Mouse (Mus musculus) spleen, adult 12 weeks (tissue): Measurements from ENCODE around the gene Ppp4c.
"Not testable (repeated sequence)": the region's sequence is repeated elsewhere in the genome, so short reads cannot be mapped to it uniquely, and the experiment has no call there.

Experiments
- DNase-seq: peaks from one replicate; pipeline ENCODE4 v3.0.0; 2022; ENCODE audit warnings: low spot score

Gene Ppp4c

DNA sequence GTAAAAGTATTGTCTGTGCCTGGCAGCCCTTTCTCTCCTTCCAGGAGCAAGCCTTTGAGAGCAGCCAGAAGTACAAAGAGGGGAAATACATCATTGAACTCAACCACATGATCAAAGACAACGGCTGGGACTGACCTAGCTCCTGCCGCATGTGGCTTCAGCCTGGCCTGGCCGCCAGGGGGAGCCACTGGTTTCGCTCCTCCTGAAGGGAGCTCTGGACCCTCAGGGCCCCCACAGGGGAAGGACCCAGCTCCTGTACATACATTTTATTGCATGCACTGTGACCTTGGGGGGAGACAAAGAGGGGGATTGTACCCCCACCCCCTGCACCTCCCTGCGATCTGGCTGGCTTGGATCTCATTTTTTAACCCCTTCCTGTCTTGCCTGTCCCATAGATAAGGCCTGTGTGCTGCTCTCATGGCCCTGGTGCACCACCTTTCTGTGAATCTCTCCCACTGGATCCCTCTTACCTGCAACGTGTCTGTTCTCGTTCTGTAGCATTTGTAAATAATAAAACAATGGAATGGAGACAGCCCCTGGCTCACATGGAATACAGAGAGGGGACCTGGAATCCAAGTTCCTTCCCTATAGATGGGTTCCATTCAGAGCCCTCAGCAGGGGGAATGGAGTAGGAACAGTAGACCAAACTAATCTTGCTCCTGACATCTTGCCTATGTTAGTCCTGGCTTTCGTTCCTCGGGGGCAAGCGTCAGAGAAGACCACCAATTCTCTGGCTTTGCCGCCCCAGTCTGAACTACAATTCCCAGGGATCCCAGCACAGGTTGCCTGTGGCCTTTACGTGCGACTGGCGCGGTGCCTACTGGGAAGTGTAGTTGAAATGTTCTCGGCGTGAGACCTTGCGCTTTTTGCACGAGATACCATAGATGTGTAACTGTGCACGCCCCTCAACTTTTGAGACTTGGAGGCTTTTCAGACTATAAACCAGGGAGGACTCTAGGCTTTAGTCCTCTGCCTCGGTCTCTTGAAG lies 12.0 kb downstream of the Ppp4c start:
- DNase-seq = peak; percentile 79

DNA sequence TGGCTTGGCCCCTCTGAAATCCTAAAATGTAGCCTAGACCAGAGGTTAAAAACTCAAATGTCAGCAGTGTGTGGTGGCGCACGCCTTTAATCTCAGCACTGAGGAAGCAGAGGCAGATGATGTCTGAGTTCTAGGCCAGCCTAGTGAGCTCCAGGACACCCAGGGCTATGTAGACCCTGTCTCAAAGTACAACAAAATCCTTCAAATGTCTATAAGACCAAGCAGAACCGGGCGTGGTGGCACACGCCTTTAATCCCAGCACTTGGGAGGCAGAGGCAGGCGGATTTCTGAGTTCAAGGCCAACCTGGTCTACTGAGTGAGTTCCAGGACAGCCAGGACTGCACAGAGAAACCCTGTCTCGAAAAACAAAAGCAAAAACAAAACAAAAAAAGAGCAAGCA lies 13.2 kb downstream of the Ppp4c start:
- DNase-seq = not testable (repeated sequence)

DNA sequence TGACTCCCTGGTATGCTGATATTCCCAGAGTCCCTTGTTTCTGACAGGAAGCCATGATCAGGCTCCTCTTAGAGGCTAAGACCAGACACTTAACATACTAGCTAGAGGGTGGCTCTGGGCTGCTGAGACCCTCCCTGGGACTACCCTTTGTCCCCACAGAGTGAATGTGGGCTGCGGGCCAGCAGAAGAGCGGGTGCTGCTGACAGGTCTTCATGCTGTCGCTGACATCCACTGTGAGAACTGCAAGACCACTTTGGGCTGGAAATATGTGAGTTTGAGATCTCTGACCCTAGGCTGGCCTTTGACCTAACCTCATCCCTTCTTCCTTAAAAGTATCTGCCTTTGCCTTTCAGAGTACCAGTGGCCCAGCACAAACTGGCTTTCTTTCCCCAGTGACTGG lies 14.1 kb downstream of the Ppp4c start:
- no peak for DNase-seq

DNA sequence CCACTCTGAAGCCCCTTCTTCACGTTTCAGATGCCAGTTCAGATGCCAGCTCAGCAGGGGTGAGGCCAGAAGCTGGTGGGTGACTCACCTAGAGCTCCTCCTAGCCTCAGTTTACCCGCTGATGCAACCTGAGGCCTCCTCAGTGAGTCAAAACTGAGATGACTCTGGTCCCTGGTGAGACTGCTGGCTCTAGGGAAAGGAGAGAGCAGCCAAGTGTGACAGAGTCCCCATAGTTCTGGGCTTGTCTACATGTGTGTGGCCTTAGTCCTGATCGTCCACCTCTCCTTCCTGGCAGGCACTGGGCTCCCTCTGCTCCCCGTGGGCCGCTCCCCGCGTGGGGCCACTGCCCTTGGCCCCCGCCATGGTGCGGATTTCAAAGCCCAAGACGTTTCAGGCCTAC lies 14.8 kb downstream of the Ppp4c start:
- DNase-seq = no peak

DNA sequence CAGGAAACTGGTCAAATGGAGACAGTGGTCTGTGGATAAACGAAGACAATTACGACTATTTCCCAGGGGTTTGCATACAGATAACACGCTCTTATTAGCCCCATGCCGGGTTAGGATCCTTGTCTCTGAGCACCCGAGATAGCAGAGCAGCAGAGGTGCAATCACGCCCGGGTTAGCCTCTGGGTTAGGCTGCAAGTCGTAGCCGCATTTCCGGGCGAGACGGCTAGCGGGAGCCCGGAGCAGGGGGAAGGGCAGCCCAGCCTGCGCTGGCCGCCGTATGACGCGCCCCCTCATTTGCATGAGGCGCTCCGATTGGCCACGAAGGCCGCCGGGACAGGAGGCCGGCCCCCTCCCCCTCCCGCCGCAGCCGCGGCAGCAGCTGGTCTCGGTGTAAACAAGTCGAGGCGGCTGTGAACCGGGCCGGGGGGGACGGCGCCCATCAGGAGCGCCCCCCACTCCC lies 15.7 kb downstream of the Ppp4c start, which contains the start of gene Ypel3:
Ypel3 (plus strand) TSS at position 358 of the 460 bp plus-strand sequence.
- DNase-seq = peak; percentile 88

DNA sequence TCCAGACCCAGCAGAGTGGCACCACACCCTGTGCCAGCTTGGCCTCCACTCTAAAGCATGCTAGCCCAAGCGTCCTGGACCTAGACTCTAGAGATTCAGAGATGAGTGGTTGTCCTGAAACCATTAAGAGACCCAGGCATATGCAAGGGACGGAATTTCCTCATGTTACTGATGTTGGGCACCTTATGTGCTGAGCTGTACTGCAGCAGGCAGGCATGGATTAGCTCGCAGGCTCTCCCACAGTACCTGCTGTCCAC lies 16.4 kb downstream of the Ppp4c start:
- DNase-seq = no peak

DNA sequence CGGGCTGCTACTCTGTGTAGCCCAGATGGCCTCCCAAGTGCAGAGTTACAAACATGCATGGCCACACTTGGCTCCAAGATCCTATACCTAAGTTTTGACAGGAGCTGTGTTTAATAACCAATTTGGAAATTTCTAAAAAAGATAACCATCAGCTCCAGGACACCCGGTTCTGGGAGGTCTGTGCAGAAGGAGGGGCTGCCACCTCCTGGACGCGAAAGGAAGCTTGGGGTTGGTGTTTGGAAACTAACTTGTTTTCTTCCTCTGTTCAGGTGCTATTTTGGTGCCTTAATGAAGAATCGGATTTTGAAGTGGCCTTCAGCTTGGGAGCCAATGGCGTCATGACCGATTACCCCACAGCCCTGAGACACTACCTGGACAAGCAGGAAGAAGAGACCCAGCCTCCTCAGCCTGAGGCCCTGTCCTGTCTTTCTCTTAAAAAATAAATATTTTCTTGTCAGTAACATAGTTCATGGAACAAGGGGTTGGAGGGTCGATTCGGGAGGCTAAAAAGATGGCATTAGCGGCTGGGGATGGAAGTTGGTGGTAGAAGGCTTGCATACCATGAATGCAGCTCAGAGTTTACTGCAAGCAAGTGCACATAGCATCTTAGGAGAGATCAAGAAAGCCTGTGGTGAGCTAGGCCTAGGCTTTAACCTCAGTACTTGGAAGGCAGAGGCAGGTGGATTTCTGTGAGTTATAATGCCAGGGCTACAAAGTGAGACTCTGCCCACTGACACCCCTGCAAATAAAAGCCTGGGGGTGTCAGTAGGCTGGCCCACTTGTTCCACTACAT lies 16.9 kb downstream of the Ppp4c start:
- DNase-seq = no peak

DNA sequence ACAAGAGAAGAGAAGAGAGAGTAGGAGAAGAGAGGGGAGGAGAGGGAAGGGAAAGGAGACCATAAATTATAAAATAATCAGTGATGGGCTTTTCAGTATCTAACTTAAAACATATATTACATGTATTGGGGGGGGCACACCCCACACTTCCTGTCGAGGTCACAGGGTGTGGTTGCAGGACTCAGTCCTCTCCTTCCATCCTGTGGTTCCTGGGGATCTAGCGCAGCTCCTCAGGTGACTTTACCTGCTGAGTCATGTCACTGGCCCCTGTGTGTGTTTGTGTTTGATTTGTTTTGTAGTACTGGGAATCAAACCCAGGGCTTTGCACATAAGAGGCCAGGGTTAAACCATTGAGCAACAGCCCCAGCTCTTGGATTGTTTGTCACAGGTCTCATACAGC lies 17.8 kb downstream of the Ppp4c start:
- no peak for DNase-seq

DNA sequence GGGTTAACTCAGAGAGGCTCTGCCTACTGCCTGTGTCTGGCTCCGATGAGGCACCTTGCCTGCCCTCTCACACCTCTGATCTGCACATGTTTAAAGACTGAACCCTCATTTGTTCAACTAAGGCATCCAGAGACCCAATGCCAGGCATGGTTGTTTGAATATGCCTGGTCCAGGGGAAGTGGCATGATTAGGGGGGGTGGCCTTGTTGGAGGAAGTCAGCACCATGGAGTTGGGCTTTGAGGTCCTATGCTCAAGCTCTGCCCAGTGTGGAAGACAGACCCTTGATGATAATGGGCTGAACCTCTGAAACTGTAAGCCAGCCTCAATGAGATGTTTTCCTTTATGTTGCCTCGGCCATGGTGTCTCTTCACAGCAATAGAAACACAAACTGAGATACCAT lies 18.9 kb downstream of the Ppp4c start:
- DNase-seq = no peak

DNA sequence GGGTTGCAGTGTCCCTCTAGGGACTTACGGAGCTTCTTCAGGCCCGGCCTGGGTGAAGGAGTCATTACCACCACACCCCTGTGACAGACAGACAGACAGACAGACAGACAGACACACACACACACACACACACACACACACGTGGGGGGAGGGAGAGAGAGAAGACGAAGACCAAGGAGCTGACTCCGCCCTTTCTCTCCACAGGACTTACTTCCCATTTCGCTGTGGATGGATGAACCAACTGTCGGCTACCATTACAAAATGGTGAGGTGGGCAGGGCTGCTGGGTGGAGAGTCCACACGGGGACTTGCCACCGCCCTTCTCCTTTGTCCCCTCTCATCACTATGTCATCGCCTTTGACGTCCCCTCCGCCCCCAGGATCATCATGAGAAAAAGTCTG lies 21.5 kb downstream of the Ppp4c start:
- no peak for DNase-seq

DNA sequence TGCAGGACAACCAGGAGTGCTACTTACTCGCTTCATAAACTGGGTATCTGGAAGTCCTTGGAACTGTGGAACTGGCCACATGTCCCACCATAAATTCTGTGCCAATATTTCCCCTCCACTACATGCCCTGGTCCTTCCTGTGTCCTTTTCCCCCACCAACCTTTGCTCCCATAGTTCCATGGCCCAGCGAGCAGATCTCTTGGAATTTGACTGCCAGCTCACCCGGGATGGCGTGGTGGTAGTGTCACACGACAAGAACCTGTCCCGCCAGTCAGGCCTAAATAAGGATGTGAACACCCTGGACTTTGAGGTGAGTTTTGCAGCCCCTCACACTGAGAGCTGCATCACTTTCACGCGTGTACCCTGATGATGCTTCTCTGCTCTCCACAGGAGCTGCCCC lies 25.3 kb downstream of the Ppp4c start:
- DNase-seq = no peak

DNA sequence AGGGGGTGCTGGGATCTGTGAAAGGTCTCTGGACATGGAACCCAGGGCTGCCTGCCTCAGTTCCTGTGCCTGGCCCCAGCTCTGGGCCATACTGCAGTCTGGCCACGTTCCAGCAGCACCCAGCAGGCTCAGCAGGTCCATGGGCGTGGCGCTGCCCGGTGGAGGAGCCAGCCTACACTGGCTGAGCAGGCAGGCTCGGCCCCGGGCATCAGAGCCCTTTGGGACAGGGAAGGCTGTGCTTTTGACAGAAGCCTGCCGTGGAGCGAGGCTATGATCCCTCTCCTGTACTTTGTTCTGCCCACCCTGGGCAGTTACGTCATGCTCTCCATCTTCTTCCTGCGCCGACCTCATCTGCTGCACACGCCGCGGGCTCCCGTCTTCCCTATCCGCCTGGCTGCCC lies 26.1 kb downstream of the Ppp4c start, which contains the start of gene Gdpd3:
Gdpd3 (plus strand) TSS at position 134 of the 400 bp plus-strand sequence.
- DNase-seq = no peak

DNA sequence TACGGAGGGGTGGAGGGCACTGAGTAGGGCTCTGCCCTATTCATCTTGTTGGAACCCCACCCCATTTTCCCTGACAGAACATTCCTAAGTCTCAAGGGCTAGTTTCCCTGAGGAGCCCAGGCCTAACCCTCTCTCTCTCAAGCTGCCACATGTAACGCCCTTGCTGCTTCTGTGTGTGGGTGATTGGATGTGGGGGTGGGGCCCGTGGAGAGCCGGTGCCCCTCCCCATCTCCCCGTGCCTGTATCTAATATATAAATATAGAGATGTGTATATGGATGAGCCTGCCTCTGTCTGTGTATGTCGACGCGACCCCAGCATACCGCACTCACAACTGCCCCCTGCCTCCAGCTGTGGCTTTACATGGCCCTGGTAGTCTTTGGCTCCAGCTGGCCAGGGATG lies 26.8 kb downstream of the Ppp4c start:
- DNase-seq = no peak

DNA sequence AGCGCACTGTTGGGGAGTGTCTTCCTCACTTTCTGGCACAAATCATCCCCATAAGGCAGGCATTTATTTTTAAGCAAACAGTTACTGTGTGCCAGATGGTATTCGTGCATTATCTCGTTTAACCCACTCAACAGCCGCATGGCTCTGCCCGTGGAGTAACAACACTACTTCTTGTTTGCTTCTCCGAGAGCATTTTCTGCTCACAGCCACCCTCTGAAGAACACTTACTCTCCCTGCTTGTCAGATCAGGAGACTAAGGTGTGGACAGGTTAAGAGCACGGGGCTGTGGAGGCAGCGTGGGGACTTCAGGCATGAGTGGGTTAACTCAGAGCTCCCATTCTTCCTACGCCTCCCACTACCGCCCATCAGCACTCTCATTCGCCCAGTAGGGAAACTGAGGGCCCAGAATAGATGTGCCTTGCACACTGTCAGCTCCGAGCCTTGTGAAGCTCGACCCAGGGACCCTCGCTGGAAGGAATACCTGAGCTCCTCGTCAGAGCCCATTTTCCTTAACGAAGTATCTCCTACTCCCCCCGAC lies 29.8 kb downstream of the Ppp4c start:
- no peak for DNase-seq

DNA sequence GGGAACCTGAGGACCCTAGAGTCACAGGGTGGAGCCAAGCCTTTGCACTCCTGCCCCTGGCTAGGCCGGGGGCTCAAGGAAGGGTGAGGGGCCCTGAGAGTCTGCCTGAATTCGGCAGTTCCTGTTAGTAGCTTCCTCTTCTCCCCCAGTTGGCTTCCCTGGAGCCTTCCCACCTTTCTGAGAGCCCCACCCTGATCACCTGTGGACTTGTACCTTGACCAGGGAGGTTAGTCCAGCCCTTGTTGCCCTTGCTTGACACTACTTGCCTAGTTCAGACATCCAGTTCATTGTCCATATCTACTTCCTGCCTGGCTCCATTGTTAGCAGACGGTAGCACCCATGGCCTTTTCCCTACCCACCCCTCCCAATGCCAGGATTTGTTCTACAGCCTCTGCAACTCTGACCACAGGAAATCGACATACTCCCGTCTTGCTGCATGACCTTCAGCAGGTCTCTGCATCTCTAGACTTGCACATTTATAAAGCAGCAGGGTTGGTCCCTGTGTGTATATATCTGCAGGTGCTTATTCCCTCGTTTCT lies 30.7 kb downstream of the Ppp4c start:
- no peak for DNase-seq

DNA sequence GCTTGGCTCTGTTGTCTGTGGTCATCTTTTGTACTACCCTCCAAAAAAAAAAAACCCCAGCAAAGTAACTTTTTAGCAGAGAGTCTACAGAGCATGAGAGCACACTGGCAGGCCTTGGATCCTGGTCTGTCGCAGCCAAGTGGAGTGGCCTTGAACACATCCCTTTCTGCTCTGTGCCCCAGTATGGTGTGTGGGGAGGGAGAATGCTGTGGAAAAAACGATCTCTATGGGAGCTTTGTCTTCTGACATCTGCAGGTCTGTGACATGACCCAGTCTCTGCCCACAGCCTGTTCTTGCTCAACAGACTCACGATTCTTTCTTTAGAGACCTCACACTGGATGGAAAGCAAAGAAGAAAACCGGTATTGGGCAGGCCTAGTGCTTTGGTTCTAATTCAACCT lies 31.3 kb downstream of the Ppp4c start:
- DNase-seq = no peak

DNA sequence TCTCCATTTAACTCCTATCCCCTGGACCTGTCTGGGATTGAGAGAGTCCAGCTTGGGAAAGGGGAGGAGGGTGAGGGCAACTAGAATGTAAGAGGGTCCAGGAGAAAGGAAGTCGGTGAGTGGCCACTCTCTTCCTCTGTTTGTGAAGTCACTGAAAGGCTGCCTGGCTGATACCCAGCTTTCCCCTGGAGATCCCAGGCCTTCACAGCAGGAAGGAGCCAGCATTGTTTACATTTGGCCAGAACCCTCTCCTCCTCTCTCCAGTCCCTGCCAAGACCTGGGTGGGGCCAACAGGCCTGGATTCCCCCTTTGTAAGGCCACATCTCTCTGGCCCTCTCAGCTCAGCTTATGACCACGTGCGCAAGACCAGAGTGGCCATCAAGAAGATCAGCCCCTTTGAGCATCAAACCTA lies 31.9 kb downstream of the Ppp4c start:
- no peak for DNase-seq

DNA sequence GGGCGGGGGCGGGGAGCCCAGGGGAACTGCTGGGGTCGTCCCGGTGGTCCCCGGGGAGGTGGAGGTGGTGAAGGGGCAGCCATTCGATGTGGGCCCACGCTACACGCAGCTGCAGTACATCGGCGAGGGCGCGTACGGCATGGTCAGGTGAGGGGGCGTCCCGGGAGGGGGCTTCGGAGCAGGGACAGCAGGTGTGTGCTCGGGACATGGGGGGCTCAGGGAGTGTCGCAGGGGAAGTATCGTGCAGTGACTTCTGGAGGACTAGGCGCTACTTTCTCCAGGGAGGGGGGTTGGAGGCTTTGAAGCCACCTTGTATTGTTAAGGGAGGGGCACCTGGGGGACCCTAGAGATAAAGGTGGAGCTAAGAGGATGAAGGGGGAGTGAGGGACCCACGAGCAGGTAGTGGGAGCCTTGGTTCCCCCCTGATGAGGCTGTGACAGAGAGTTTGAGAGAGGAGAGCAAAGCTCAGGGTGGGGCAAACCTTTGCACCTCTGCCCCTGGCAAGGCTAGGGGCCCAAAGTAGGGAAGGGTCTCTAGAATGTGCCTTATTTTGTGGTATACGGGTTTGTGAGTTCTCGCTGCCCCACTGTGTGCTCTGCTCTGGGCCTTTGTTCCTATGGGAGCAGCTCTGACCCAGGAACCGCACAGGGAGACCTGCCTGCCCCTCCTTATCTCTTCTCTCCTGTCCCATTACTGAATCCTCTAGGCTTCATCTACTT lies 32.5 kb downstream of the Ppp4c start:
- no peak for DNase-seq

DNA sequence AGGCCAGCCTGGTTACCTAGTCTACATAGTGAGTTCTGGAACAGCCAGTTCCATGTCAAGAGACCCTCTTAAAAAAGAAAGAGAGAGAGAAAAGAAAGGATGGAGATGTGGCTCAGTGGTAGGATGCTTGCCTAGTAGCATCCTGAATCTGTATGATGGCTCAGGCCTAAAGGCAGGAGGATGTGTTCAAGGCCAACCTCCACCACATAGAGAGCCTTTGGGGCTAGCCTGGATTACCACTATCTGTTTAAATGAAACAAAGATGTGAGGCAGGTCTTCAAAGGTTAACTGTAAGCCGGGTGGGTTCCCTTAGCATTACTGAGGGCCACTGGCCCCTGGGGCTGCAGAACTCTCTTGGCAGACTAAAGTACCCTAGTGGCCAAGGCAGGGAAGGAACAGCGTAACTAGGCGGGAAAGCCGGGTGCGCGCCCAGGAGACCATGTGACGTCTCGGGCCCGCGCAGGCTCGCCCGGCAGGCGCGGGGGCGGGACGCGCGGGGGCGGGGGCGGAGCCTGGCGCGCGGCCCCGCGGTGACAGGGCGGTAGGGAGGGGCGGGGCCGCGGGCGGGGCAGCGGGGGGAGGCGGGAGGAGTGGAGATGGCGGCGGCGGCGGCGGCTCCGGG lies 33.1 kb downstream of the Ppp4c start, which contains the start of gene Mapk3:
Mapk3 (plus strand) TSS at position 552 of the 622 bp plus-strand sequence.
- peak; percentile 87 for DNase-seq

DNA sequence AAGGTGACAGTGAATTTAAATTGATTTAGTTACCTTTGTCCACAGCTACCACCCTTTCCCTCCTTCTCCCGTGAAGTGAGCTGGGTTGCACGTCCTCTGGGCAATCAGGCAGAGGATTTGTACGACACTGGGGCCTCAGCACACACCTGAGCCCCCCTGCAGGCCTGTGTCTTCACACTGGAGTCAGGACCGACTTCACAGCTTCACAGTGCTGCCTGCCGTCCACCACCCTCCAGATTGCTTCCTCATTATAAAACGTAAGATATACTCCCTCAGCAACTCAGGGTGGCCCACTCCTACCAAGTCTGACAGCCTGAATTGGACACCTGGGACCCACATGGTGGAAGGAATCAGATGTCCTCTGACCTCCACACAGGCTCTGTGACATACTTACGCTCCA lies 33.8 kb downstream of the Ppp4c start:
- DNase-seq = no peak

DNA sequence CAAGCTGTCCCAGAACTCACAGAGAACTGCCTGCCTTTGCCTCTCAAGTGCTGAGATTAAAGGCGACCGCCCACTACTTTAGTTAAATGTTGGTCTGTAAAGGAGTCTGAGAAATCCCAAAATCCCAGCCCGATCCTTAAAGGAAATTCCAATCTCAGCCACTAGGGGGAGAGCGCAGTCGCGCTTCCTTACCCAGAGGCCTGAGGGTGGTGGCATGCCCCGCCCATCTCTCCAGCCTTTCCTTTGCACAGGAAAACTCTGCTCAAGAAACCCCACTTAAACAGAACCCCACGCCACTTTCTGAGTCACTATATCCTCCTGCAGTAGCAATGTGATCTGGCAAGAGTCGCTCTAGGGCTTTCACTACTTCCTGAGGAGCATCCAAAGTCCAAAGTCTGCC lies 37.4 kb downstream of the Ppp4c start:
- peak; percentile 67 for DNase-seq
